Mouse (Mus musculus) C2C12 (cell line): ENCODE data around the gene Cldn20.

ENCODE experiments used
- CEBPB ChIP-seq: IDR thresholded peaks from one replicate; pipeline ENCODE4 v1.6.1; 2011; ENCODE audit warnings: low read depth, mild to moderate bottlenecking, control low read depth, moderate library complexity
- CTCF ChIP-seq: IDR thresholded peaks from one replicate; pipeline ENCODE4 v1.5.1; 2011; ENCODE audit not compliant: control insufficient read depth, insufficient read depth, insufficient read length
- MYOD1 ChIP-seq: IDR thresholded peaks from one replicate; pipeline ENCODE4 v1.6.1; 2011; ENCODE audit warnings: low read depth; ENCODE audit not compliant: control insufficient read depth, insufficient read length
- USF1 ChIP-seq: IDR thresholded peaks from one replicate; pipeline ENCODE4 v1.6.1; 2011; ENCODE audit warnings: low read depth, mild to moderate bottlenecking, control low read depth, moderate library complexity

DNA sequence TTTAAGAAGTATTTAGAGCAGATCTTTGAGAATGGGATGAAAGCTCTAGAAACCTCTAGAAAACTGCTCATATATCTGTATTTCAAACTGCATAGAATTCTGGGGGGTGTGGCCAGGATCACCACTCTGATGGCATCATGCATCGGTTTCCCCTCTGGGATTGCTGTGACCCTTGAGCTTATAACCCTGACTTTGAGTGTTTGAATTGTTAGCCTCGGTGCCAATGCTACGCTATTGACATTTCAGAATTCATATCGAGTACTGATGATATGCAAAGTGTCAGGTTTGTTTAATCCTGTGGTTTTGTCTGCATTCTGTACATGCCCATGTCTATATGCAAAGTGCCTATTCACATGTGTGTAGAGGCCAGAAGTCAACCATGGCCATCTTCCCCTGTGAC, 45.1 kb upstream of the Cldn20 start:
- TF ChIP-seq CTCF (no peak), CEBPB (no peak), MYOD1 (no peak), USF1 (no peak)
